Mouse (Mus musculus) forebrain, embryonic 16.5 days (tissue): Measurements from ENCODE around the gene Map3k20. TPM values are rescaled to one million over a fixed set of nuclear protein-coding genes. Genes with fewer than 3 reads are reported as not detected.

Source experiments
- ATAC-seq: fragments of 200-750 bp; cut with Nextera tagmentation; 2 replicates; pipeline ENCODE4 v1.8.0; 2017; ENCODE audit warnings: mild to moderate bottlenecking, moderate library complexity
- H3K27ac ChIP-seq: fragments of 300-500 bp; sonication (generic); 2 replicates; pipeline ENCODE4 v1.5.1; 2014; ENCODE audit warnings: low read length, control low read depth
- H3K27me3 ChIP-seq: fragments of 300-500 bp; sonication (generic); replicated peaks from 2 replicates; pipeline ENCODE4 v1.6.1; 2014; ENCODE audit warnings: low read length; ENCODE audit not compliant: control insufficient read depth, insufficient read depth
- H3K36me3 ChIP-seq: fragments of 300-500 bp; sonication (generic); 2 replicates; pipeline ENCODE4 v1.6.1; 2014; ENCODE audit not compliant: control insufficient read depth, insufficient read depth
- H3K4me1 ChIP-seq: fragments of 300-500 bp; sonication (generic); replicated peaks from 2 replicates; pipeline ENCODE4 v1.6.1; 2014; ENCODE audit warnings: low read length; ENCODE audit not compliant: control insufficient read depth, insufficient read depth
- H3K4me2 ChIP-seq: fragments of 300-500 bp; sonication (generic); 2 replicates; pipeline ENCODE4 v1.6.1; 2014; ENCODE audit warnings: mild to moderate bottlenecking, low read length, control low read depth
- H3K4me3 ChIP-seq: fragments of 300-500 bp; sonication (generic); replicated peaks from 2 replicates; pipeline ENCODE4 v1.5.1; 2014; ENCODE audit warnings: mild to moderate bottlenecking, low read length, control low read depth
- H3K9ac ChIP-seq: fragments of 300-500 bp; sonication (generic); replicated peaks from 2 replicates; pipeline ENCODE4 v1.6.1; 2014; ENCODE audit warnings: low read depth, low read length, control low read depth
- H3K9me3 ChIP-seq: fragments of 300-500 bp; sonication (generic); 2 replicates; pipeline ENCODE4 v1.6.1; 2016; ENCODE audit warnings: low read length; ENCODE audit not compliant: control insufficient read depth
- WGBS: fragments of 180-500 bp; shearing (Covaris S2); extraction: QIAGEN DNeasy Blood & Tissue Kit; methylation state at CpG from one replicate; pipeline ENCODE4 v1.1.7; 2014; 5-methylcytosine and 5-hydroxymethylcytosine counted together
- polyA plus RNA-seq: library from polyadenylated mRNA; unstranded; fragments of >200 nt; fragmentation: Nextera tagmentation; extraction: Ambion mirVana; gene quantifications from 2 replicates; pipeline ENCODE4 v1.2.1, GENCODE M21; 2015

Gene Map3k20
- polyA plus RNA-seq, 1 experiment from 2014 or later, result 4.2 TPM

GRCm38 (mm10) chr2:72392316-72392715, 106.9 kb downstream of the Map3k20 start:
- H3K9ac ChIP-seq, result no peak overlapping the region
- H3K27me3 ChIP-seq, result no peaks in the 10 kb centered on the region
- ATAC-seq, result no peak
- H3K4me1 ChIP-seq, result peaks cover 4% of the 10 kb centered on the region
- H3K4me3 ChIP-seq, result no peak overlapping the region
- peaks cover 6% of the 10 kb centered on the region; the same call in 1 of the 2 replicates for H3K9me3 ChIP-seq
- 30% methylated on average over 4 of the region's 4 CpGs for WGBS
- H3K36me3 ChIP-seq, result no peaks in the 10 kb centered on the region
- H3K27ac ChIP-seq, result no peak overlapping the region
- no peak overlapping the region for H3K4me2 ChIP-seq

- WGBS, result 93% methylated on average over 6 of the region's 6 CpGs
- H3K9ac ChIP-seq, result no peak overlapping the region
- peaks cover 6% of the 10 kb centered on the region; the same call in 1 of the 2 replicates for H3K9me3 ChIP-seq
- no peak for ATAC-seq
- no peak overlapping the region for H3K4me2 ChIP-seq
- no peak overlapping the region for H3K4me3 ChIP-seq
- H3K27ac ChIP-seq, result no peak overlapping the region
- no peaks in the 10 kb centered on the region for H3K36me3 ChIP-seq
- no peaks in the 10 kb centered on the region for H3K27me3 ChIP-seq
- H3K4me1 ChIP-seq, result no peaks in the 10 kb centered on the region; the same call in 1 of the 2 replicates
These were observed 111.5 kb downstream of the Map3k20 start for GRCm38 (mm10) chr2:72396934-72397333.

DNA sequence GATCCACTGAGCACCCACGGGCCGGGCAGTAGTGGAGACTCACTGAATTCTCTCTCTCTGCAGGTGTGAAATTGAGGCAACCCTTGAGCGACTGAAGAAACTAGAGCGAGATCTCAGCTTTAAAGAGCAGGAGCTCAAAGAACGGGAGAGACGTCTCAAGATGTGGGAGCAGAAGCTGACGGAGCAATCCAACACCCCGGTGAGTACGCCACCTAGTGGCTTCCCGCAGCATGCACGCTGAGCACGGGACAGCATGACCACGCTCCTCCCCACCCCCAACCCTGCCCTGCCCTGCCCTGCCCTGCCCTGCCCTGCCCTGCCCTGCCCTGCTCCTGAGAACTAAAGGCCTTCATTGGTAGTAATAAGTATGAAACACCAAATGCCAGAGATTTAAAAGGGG, 112.8 kb downstream of the Map3k20 start:
- Histone ChIP-seq H3K27me3 (no peaks in the 10 kb centered on the region), H3K27ac (no peak overlapping the region), H3K4me3 (no peak overlapping the region), H3K9me3 (peaks cover 6% of the 10 kb centered on the region; the same call in 1 of the 2 replicates), H3K4me2 (no peak overlapping the region), H3K36me3 (no peaks in the 10 kb centered on the region), H3K4me1 (no peaks in the 10 kb centered on the region; the same call in 1 of the 2 replicates), H3K9ac (no peak overlapping the region)
- WGBS, result 17% methylated on average over 13 of the region's 13 CpGs
- no peak for ATAC-seq

- no peaks in the 10 kb centered on the region for H3K27me3 ChIP-seq
- no peak overlapping the region for H3K9ac ChIP-seq
- H3K4me3 ChIP-seq, result no peak overlapping the region
- H3K36me3 ChIP-seq, result no peaks in the 10 kb centered on the region
- no peak overlapping the region for H3K4me2 ChIP-seq
- peaks cover 6% of the 10 kb centered on the region; the same call in 1 of the 2 replicates for H3K9me3 ChIP-seq
- H3K4me1 ChIP-seq, result no peaks in the 10 kb centered on the region; the same call in 1 of the 2 replicates
- no peak overlapping the region for H3K27ac ChIP-seq
- no peak for ATAC-seq
- 55% methylated on average over 12 of the region's 12 CpGs for WGBS
These were observed 114.2 kb downstream of the Map3k20 start for GRCm38 (mm10) chr2:72399469-72400195.

DNA sequence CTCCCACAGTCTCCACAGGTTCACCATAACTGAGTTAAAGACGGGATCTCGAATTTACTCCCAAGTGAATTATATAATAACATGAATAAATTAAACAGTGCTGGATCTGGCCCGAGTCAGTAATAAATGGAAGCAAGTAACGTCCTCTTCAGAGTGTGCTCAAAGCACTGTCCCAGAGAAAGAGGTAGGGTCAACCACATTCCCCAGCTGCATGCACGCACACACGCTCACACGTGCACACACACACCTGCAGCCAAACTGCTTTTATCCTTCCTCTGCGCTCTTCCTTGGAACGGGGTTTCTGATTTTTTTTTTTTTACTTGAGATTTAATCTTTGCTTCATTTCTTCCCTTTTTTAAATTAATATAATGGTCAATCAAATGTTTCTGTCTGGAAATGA, 115.9 kb downstream of the Map3k20 start:
- H3K9me3 ChIP-seq, result no peaks in the 10 kb centered on the region
- no peaks in the 10 kb centered on the region for H3K27me3 ChIP-seq
- H3K9ac ChIP-seq, result no peak overlapping the region
- H3K27ac ChIP-seq, result no peak overlapping the region
- no peak for ATAC-seq
- no peaks in the 10 kb centered on the region; the same call in 1 of the 2 replicates for H3K4me1 ChIP-seq
- H3K4me3 ChIP-seq, result no peak overlapping the region
- H3K36me3 ChIP-seq, result no peaks in the 10 kb centered on the region
- 86% methylated on average over 9 of the region's 9 CpGs for WGBS
- H3K4me2 ChIP-seq, result no peak overlapping the region

GRCm38 (mm10) chr2:72405621-72406555, 120.5 kb downstream of the Map3k20 start:
- Histone ChIP-seq H3K9ac (no peak overlapping the region), H3K4me2 (no peak overlapping the region), H3K4me1 (peaks cover 9% of the 10 kb centered on the region; the same call in 1 of the 2 replicates), H3K4me3 (no peak overlapping the region), H3K27ac (no peak overlapping the region), H3K27me3 (no peaks in the 10 kb centered on the region), H3K9me3 (no peaks in the 10 kb centered on the region), H3K36me3 (no peaks in the 10 kb centered on the region)
- 87% methylated on average over 12 of the region's 12 CpGs for WGBS
- ATAC-seq, result no peak

DNA sequence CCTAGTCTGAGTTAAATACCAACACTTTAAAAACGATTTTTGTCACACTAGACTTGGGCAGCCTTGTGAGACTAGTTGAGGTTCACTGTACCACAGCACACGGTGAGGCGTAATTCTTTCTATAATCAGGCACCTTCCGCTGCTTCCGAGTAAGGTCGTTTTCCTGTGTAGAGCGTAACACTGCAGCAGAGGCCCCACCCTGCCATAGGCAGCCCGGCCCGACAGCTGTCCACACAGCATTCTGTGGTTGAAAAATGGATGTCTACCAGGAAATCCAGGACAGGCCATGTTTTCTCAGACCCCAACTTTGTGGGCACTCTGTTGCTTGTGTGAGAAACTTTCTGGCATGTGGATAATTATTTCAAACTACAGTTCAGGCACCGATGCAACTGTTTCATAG, 121.3 kb downstream of the Map3k20 start:
- no peak overlapping the region for H3K27ac ChIP-seq
- H3K36me3 ChIP-seq, result no peaks in the 10 kb centered on the region
- H3K27me3 ChIP-seq, result no peaks in the 10 kb centered on the region
- ATAC-seq, result 0 out of 2 replicates have a peak, but pooled peaks have one; percentile 43
- H3K4me2 ChIP-seq, result no peak overlapping the region
- WGBS, result 68% methylated on average over 10 of the region's 10 CpGs
- H3K4me3 ChIP-seq, result no peak overlapping the region
- peaks cover 9% of the 10 kb centered on the region; the same call in 1 of the 2 replicates for H3K4me1 ChIP-seq
- no peak overlapping the region for H3K9ac ChIP-seq
- H3K9me3 ChIP-seq, result no peaks in the 10 kb centered on the region

GRCm38 (mm10) chr2:72407341-72408092, 122.1 kb downstream of the Map3k20 start:
- Histone ChIP-seq H3K4me3 (no peak overlapping the region), H3K9ac (no peak overlapping the region), H3K4me2 (no peak overlapping the region), H3K27ac (no peak overlapping the region), H3K9me3 (no peaks in the 10 kb centered on the region), H3K27me3 (no peaks in the 10 kb centered on the region), H3K36me3 (no peaks in the 10 kb centered on the region), H3K4me1 (peaks cover 9% of the 10 kb centered on the region; the same call in 1 of the 2 replicates)
- whole genome bisulfite sequencing, result 42% methylated on average over 17 of the region's 17 CpGs
- no peak for ATAC-seq
